Mouse (Mus musculus): Measurements from ENCODE around the gene Avl9. TPM values are rescaled to one million over a fixed set of nuclear protein-coding genes. Genes with fewer than 3 reads are reported as not detected.

Avl9 gene
- polyA plus RNA-seq, 1 experiment, result 3.6 TPM

DNA sequence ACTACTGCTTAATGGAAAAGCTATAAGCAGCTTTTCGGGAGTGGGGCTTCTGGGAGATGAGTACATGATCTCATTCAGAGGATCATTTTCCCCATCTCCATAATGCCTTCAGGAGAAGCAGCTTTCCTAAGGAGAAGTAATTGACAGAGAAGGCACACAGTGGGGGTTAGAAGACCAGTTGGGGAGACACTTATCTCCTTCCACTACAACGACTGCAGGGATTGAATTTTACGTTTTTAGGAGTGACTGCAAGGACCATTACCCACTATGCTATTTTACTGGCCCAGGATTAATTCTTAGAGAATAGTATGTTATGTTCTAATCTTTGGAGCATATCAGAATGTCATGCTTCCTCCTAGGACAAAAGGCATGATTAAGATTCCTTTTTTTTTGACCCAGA lies 6.2 kb downstream of the Avl9 start:
- H3K27ac ChIP-seq (ENCODE audit: control insufficient read depth, insufficient read depth, low read depth, low read length, poor library complexity), result no peak overlapping the region
- TF ChIP-seq POLR2A (IDR thresholded peaks at IDR 0.05; ENCODE audit: borderline replicate concordance, control insufficient read depth, low read depth, low read length) (no peak), CTCF (IDR thresholded peaks at IDR 0.05; ENCODE audit: control insufficient read depth, insufficient read depth, low read length) (no peak)
- no peak overlapping the region for H3K4me3 ChIP-seq (replicated peaks; ENCODE audit: control insufficient read depth, low read depth, low read length)
- H3K4me1 ChIP-seq (ENCODE audit: control insufficient read depth, insufficient read depth, low read length), result no peaks in the 10 kb centered on the region; the same call in 1 of the 2 replicates
- WGBS, result 69% methylated on average over 3 of the region's 3 CpGs

DNA sequence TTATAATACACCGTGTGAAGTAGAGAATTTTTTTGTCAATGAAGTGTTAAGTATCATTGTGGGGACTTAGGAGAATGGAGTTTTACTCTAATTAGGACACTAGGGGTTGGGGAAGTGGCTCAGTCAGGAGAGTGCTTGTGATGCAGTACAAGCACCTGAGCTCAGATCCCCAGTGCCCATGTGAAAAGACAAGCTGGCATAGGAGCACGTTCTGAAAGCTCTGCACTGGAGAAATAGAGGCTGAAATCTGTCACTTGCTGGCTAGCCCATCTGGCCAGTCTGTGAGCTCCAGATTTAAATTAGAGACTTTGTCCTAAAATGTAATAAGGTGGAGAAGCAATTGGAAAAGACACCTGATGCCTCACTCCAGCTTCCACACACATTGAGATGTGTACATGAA lies 17.8 kb downstream of the Avl9 start:
- Histone ChIP-seq H3K4me1 (ENCODE audit: control insufficient read depth, insufficient read depth, low read length) (no peaks in the 10 kb centered on the region), H3K27ac (ENCODE audit: control insufficient read depth, insufficient read depth, low read depth, low read length, poor library complexity) (no peak overlapping the region), H3K4me3 (replicated peaks; ENCODE audit: control insufficient read depth, low read depth, low read length) (no peak overlapping the region)
- 70% methylated on average over 2 of the region's 2 CpGs for WGBS
- TF ChIP-seq POLR2A (IDR thresholded peaks at IDR 0.05; ENCODE audit: borderline replicate concordance, control insufficient read depth, low read depth, low read length) (no peak), CTCF (IDR thresholded peaks at IDR 0.05; ENCODE audit: control insufficient read depth, insufficient read depth, low read length) (no peak)

DNA sequence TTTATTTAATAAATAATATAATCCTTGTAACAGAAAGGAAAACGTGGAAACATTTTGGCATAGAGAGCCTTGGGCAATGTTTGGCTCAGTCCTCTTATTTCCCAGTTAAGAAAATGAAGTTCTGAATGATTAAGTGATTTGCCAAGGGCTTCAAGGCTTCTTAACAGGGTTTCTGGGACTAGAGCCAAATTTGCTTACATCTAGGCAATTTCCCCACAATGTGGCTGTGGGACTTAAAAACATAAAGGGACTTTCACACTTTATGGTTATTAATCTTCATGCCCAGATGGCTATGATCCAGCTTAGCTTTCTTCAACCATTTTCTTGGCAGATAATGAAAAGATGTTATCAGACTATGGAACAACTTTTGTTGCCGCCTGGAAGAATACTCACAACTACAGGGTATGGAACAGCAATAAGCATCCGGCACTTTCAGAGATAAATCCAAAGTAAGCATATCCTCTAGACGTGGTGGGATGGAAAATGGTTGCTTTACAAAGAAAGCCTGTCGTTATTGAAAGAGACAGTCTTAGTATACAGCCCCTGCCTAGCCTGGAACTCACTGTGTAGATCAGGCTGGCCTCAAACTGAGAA lies 31.3 kb downstream of the Avl9 start:
- no peak overlapping the region for H3K27ac ChIP-seq (ENCODE audit: control insufficient read depth, insufficient read depth, low read depth, low read length, poor library complexity)
- 74% methylated on average over 5 of the region's 5 CpGs for WGBS
- TF ChIP-seq CTCF (IDR thresholded peaks at IDR 0.05; ENCODE audit: control insufficient read depth, insufficient read depth, low read length) (no peak), POLR2A (IDR thresholded peaks at IDR 0.05; ENCODE audit: borderline replicate concordance, control insufficient read depth, low read depth, low read length) (no peak)
- no peaks in the 10 kb centered on the region for H3K4me1 ChIP-seq (ENCODE audit: control insufficient read depth, insufficient read depth, low read length)
- H3K4me3 ChIP-seq (replicated peaks; ENCODE audit: control insufficient read depth, low read depth, low read length), result no peak overlapping the region

DNA sequence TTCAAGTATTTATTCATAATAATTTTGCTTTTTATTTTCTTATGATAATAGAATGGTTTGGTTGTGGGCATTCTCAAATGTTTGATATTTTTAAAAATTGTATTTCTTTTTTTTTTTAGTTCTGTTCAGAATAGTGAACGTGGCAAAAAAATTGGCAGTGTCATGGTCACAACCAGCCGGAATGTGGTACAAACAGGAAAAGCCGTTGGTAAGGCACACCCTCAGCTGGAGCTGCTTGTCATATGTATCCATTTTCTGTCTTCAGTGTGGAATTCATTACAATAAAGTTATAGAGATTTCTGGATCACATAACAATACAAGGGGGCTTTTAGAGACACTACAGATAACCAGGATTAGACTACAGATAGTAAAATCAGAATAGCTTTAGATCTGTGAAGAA lies 39.0 kb downstream of the Avl9 start:
- no peak overlapping the region for H3K4me3 ChIP-seq (replicated peaks; ENCODE audit: control insufficient read depth, low read depth, low read length)
- no peaks in the 10 kb centered on the region for H3K4me1 ChIP-seq (ENCODE audit: control insufficient read depth, insufficient read depth, low read length)
- WGBS, result 52% methylated on average over 3 of the region's 3 CpGs
- TF ChIP-seq POLR2A (IDR thresholded peaks at IDR 0.05; ENCODE audit: borderline replicate concordance, control insufficient read depth, low read depth, low read length) (no peak), CTCF (IDR thresholded peaks at IDR 0.05; ENCODE audit: control insufficient read depth, insufficient read depth, low read length) (no peak)
- no peak overlapping the region for H3K27ac ChIP-seq (ENCODE audit: control insufficient read depth, insufficient read depth, low read depth, low read length, poor library complexity)

DNA sequence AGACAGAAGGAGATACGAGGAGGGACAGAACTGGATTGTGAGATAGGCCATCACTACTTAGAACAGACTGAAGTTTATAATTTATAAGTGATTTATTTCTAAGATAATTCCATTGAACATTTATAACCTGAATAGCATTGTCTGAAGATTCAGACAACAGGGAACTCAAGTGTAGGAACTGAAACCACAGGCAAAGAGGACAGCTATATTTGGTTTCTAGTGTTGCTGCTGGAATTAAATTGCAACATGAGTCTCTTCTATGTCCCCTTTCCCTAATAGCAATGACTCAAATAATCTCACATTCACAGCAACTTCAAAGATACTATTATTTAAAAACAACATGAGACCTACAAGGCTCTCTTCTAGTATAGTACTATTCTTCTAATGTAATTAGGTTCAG lies 41.4 kb downstream of the Avl9 start:
- 76% methylated on average over 1 of the region's 1 CpGs for WGBS
- TF ChIP-seq CTCF (IDR thresholded peaks at IDR 0.05; ENCODE audit: control insufficient read depth, insufficient read depth, low read length) (no peak), POLR2A (IDR thresholded peaks at IDR 0.05; ENCODE audit: borderline replicate concordance, control insufficient read depth, low read depth, low read length) (no peak)
- Histone ChIP-seq H3K4me3 (replicated peaks; ENCODE audit: control insufficient read depth, low read depth, low read length) (no peak overlapping the region), H3K27ac (ENCODE audit: control insufficient read depth, insufficient read depth, low read depth, low read length, poor library complexity) (no peak overlapping the region), H3K4me1 (ENCODE audit: control insufficient read depth, insufficient read depth, low read length) (no peaks in the 10 kb centered on the region)

DNA sequence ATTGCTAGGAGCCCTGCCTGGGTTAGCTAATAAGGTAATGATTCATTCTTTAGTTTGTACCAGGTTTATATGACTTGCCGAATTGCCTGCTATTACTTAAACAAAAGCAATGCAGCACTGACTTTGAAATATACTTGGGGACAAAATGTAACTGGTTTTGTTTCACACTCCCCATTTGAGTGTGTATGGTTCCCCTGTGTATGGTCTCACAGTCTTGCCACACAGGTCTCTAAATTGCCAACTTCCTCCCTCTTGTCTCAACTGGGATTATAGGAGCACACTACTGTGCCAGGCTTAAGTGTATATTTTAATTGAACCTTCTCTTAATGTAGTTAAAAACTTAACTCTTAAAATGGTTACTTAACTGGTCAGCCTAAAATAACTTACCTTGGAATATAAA lies 44.6 kb downstream of the Avl9 start:
- 69% methylated on average over 1 of the region's 1 CpGs for WGBS
- TF ChIP-seq CTCF (IDR thresholded peaks at IDR 0.05; ENCODE audit: control insufficient read depth, insufficient read depth, low read length) (no peak), POLR2A (IDR thresholded peaks at IDR 0.05; ENCODE audit: borderline replicate concordance, control insufficient read depth, low read depth, low read length) (no peak)
- no peak overlapping the region for H3K27ac ChIP-seq (ENCODE audit: control insufficient read depth, insufficient read depth, low read depth, low read length, poor library complexity)
- no peaks in the 10 kb centered on the region for H3K4me1 ChIP-seq (ENCODE audit: control insufficient read depth, insufficient read depth, low read length)
- no peak overlapping the region for H3K4me3 ChIP-seq (replicated peaks; ENCODE audit: control insufficient read depth, low read depth, low read length)

DNA sequence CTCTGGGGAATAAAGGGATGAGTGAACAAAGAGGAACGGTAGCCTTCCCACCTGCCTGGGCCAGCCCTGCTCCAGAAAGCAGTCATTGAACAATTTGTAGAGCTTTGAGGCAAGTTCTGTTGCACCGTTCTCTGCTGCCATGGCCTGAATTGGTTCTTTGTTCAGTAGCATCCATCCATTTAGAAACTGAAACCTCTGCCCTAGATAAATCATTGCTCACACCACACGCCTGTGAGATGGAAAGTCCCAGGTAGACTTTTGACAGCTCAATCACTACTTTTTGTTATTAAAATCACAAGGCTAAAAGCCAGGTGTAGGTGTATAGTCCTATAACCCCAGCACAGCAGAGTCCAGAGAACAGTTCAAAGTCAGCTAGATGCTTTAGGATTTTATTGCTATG lies 50.6 kb downstream of the Avl9 start:
- H3K4me3 ChIP-seq (replicated peaks; ENCODE audit: control insufficient read depth, low read depth, low read length), result no peak overlapping the region
- H3K4me1 ChIP-seq (ENCODE audit: control insufficient read depth, insufficient read depth, low read length), result no peaks in the 10 kb centered on the region
- H3K27ac ChIP-seq (ENCODE audit: control insufficient read depth, insufficient read depth, low read depth, low read length, poor library complexity), result no peak overlapping the region
- TF ChIP-seq POLR2A (IDR thresholded peaks at IDR 0.05; ENCODE audit: borderline replicate concordance, control insufficient read depth, low read depth, low read length) (no peak), CTCF (IDR thresholded peaks at IDR 0.05; ENCODE audit: control insufficient read depth, insufficient read depth, low read length) (no peak)
- WGBS, result 79% methylated on average over 3 of the region's 3 CpGs

DNA sequence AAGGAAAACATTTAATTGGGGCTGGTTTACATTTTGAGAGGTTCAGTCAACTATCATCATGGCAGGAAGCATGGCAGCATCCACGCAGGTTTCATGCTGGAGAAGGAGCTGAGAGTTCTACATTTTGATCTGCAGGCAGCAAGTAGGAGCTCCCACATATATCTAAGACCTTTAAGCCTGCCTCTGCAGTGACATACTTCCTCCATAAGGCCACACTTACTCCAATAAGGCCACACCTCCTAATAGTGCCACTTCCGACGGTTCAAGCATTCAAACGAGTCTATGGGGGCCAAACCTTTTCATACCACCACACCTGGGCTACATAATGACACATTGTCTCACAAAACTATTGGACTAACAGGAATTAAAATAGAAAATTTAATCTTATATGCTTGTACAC lies 51.0 kb downstream of the Avl9 start:
- TF ChIP-seq CTCF (IDR thresholded peaks at IDR 0.05; ENCODE audit: control insufficient read depth, insufficient read depth, low read length) (no peak), POLR2A (IDR thresholded peaks at IDR 0.05; ENCODE audit: borderline replicate concordance, control insufficient read depth, low read depth, low read length) (no peak)
- no peak overlapping the region for H3K27ac ChIP-seq (ENCODE audit: control insufficient read depth, insufficient read depth, low read depth, low read length, poor library complexity)
- no peaks in the 10 kb centered on the region for H3K4me1 ChIP-seq (ENCODE audit: control insufficient read depth, insufficient read depth, low read length)
- 85% methylated on average over 4 of the region's 4 CpGs for WGBS
- H3K4me3 ChIP-seq (replicated peaks; ENCODE audit: control insufficient read depth, low read depth, low read length), result no peak overlapping the region

DNA sequence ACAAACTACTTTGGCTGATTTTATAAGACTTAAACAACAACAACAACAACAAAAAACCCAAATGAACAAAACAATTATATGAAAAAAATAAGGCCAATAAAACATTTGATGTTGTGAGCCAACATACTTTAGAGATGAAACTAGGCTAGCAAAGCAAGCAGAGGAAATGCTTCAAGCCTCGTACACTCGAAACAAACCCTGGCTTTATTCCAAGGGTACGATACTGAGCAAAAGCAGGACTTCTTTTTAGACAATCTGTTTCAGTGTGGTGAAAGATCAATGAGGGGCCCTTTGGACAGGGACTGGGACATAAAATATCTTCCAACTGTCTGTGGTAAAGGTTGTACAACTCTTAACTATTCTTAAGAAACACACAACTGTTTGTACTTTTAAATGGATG lies 61.1 kb downstream of the Avl9 start:
- no peak overlapping the region for H3K27ac ChIP-seq (ENCODE audit: control insufficient read depth, insufficient read depth, low read depth, low read length, poor library complexity)
- TF ChIP-seq CTCF (IDR thresholded peaks at IDR 0.05; ENCODE audit: control insufficient read depth, insufficient read depth, low read length) (no peak), POLR2A (IDR thresholded peaks at IDR 0.05; ENCODE audit: borderline replicate concordance, control insufficient read depth, low read depth, low read length) (no peak)
- no peaks in the 10 kb centered on the region for H3K4me1 ChIP-seq (ENCODE audit: control insufficient read depth, insufficient read depth, low read length)
- H3K4me3 ChIP-seq (replicated peaks; ENCODE audit: control insufficient read depth, low read depth, low read length), result no peak overlapping the region
- WGBS, result 77% methylated on average over 3 of the region's 3 CpGs
